In genomic region chr4:155848434-155849095, GRCm38 (mm10) we compare ENCODE assay signal across 7 mouse cellular contexts. TPM values are rescaled to one million over a fixed set of nuclear protein-coding genes. Genes with fewer than 3 reads are reported as not detected.
DNase-seq lines count a peak whose midpoint lies in the region; ATAC-seq and TF ChIP-seq lines count a peak whose summit lies in the region.

No protein-coding gene starts in this region.

- peak overlapping the region; percentile 82 for H3K4me3 ChIP-seq in lung, postnatal 0 days (ENCODE audit: low read depth, low read length)
- peak overlapping the region; percentile 88 for H3K4me3 ChIP-seq in forebrain, embryonic 10.5 days
- peak overlapping the region; percentile 76 for H3K4me3 ChIP-seq in kidney, adult 2 months (ENCODE audit: insufficient read depth, low read depth, low read length)
- peak overlapping the region; percentile 85 for H3K4me3 ChIP-seq in midbrain, embryonic 14.5 days (replicated peaks; ENCODE audit: low read depth, low read length)

- H3K4me2 ChIP-seq in lung, postnatal 0 days (replicated peaks; ENCODE audit: low read depth, low read length): peak overlapping the region; percentile 93
- peak overlapping the region; percentile 95 for H3K4me2 ChIP-seq in midbrain, embryonic 14.5 days (ENCODE audit: low read length)

- no peak overlapping the region for H3K27ac ChIP-seq in lung, postnatal 0 days (ENCODE audit: low read length)
- H3K27ac ChIP-seq in forebrain, embryonic 10.5 days: peak overlapping the region; percentile 90
- peak overlapping the region; percentile 57 for H3K27ac ChIP-seq in kidney, adult 2 months (ENCODE audit: insufficient read depth, low read depth, low read length)
- no peak overlapping the region for H3K27ac ChIP-seq in midbrain, embryonic 14.5 days (replicated peaks; ENCODE audit: low read depth, low read length)

- 58% methylated on average over 7 of the region's 7 CpGs for WGBS in lung, postnatal 0 days
- 58% methylated on average over 7 of the region's 7 CpGs for WGBS in forebrain, embryonic 10.5 days
- 36% methylated on average over 7 of the region's 7 CpGs for WGBS in kidney, adult 2 months
- WGBS in midbrain, embryonic 14.5 days: 54% methylated on average over 7 of the region's 7 CpGs

- TF ChIP-seq POLR2A in kidney, adult 2 months (IDR thresholded peaks at IDR 0.05; ENCODE audit: low read depth, low read length): no peak

- no peak for TF ChIP-seq CTCF in lung, postnatal 0 days (IDR thresholded peaks at IDR 0.05)
- TF ChIP-seq CTCF in kidney, adult 2 months (conservative IDR thresholded peaks at IDR 0.05; ENCODE audit: insufficient read depth, insufficient read length, low read depth, low read length): no peak

- peak; percentile 15 for DNase-seq in lung, postnatal 0 days (ENCODE audit: low spot score)
- DNase-seq in lung, postnatal 10 days: no peak
- no peak for DNase-seq in forebrain, embryonic 10.5 days (ENCODE audit: extremely low spot score, low spot score)
- DNase-seq in kidney, adult 2 months: peak; percentile 91
- no peak for DNase-seq in midbrain, embryonic 14.5 days
- DNase-seq in adrenal gland, postnatal 36 days: no peak

- no peaks in the 10 kb centered on the region for H3K36me3 ChIP-seq in lung, postnatal 0 days (ENCODE audit: insufficient read depth, low read length)
- peaks cover 30% of the 10 kb centered on the region for H3K36me3 ChIP-seq in forebrain, embryonic 10.5 days (replicated peaks)
- H3K36me3 ChIP-seq in kidney, adult 2 months (ENCODE audit: control insufficient read depth, insufficient read depth, low read length): no peaks in the 10 kb centered on the region
- peaks cover 5% of the 10 kb centered on the region; the same call in 1 of the 2 replicates for H3K36me3 ChIP-seq in midbrain, embryonic 14.5 days (ENCODE audit: control insufficient read depth, insufficient read depth, low read length)

- no peak for ATAC-seq in lung, postnatal 0 days
- ATAC-seq in midbrain, embryonic 14.5 days (ENCODE audit: low FRiP score, low TSS enrichment): no peak
- ATAC-seq in frontal cortex, adult (ENCODE audit: low TSS enrichment): no peak

- H3K27me3 ChIP-seq in lung, postnatal 0 days (replicated peaks; ENCODE audit: insufficient read depth, low read length): no peaks in the 10 kb centered on the region
- no peaks in the 10 kb centered on the region for H3K27me3 ChIP-seq in forebrain, embryonic 10.5 days (ENCODE audit: poor library complexity, severe bottlenecking)
- no peaks in the 10 kb centered on the region for H3K27me3 ChIP-seq in kidney, adult 2 months (replicated peaks; ENCODE audit: control insufficient read depth, insufficient read depth, low read length)
- H3K27me3 ChIP-seq in midbrain, embryonic 14.5 days (ENCODE audit: control insufficient read depth, insufficient read depth, low read length): no peaks in the 10 kb centered on the region

- no peak for TF ChIP-seq EP300 in lung, postnatal 0 days (IDR thresholded peaks at IDR 0.05)

- H3K9me3 ChIP-seq in lung, postnatal 0 days (ENCODE audit: low read length): no peaks in the 10 kb centered on the region
- no peaks in the 10 kb centered on the region for H3K9me3 ChIP-seq in forebrain, embryonic 10.5 days
- H3K9me3 ChIP-seq in midbrain, embryonic 14.5 days (ENCODE audit: control insufficient read depth, low read length): no peaks in the 10 kb centered on the region

- peaks cover 21% of the 10 kb centered on the region; the same call in 1 of the 2 replicates for H3K4me1 ChIP-seq in lung, postnatal 0 days (ENCODE audit: insufficient read depth, low read depth, low read length)
- H3K4me1 ChIP-seq in forebrain, embryonic 10.5 days: peaks cover 40% of the 10 kb centered on the region
- H3K4me1 ChIP-seq in kidney, adult 2 months (ENCODE audit: control insufficient read depth, insufficient read depth, low read length): peaks cover 38% of the 10 kb centered on the region
- H3K4me1 ChIP-seq in midbrain, embryonic 14.5 days (ENCODE audit: control insufficient read depth, insufficient read depth, low read length): peaks cover 25% of the 10 kb centered on the region

- H3K9ac ChIP-seq in lung, postnatal 0 days (replicated peaks; ENCODE audit: low read depth): peak overlapping the region; percentile 82
- H3K9ac ChIP-seq in midbrain, embryonic 14.5 days (replicated peaks; ENCODE audit: low read length): peak overlapping the region; percentile 91

RNA-seq across cellular contexts. Expression of gene Dvl1, which starts 1.4 kb away (rescaled TPM):
- 9.1 and 11.9 TPM in 2 replicates for polyA plus RNA-seq in lung, postnatal 0 days (2015; fragmentation: Nextera tagmentation; extraction: Ambion mirVana)
- polyA plus RNA-seq in forebrain, embryonic 10.5 days (2016; fragmentation: Nextera tagmentation; extraction: Ambion mirVana): 4.6 and 5.3 TPM in 2 replicates
- 123 and 174 TPM in 2 replicates for polyA plus RNA-seq in kidney, adult 2 months (2012; rRNA removed)
- polyA plus RNA-seq in midbrain, embryonic 14.5 days (2014; fragmentation: Nextera tagmentation; extraction: Ambion mirVana): 15.3 and 18.0 TPM in 2 replicates
- 10 to 100 TPM; 61.2 to 61.7 TPM for total RNA-seq in adrenal gland, postnatal 36 days (2021)

RNA-seq across cellular contexts. Expression of gene Mxra8, which starts 9.1 kb away (rescaled TPM):
- 321 and 330 TPM in 2 replicates for polyA plus RNA-seq in lung, postnatal 0 days (2015; fragmentation: Nextera tagmentation; extraction: Ambion mirVana)
- polyA plus RNA-seq in forebrain, embryonic 10.5 days (2016; fragmentation: Nextera tagmentation; extraction: Ambion mirVana): 37.6 and 39.4 TPM in 2 replicates
- 98.0 and 115 TPM in 2 replicates for polyA plus RNA-seq in kidney, adult 2 months (2012; rRNA removed)
- polyA plus RNA-seq in midbrain, embryonic 14.5 days (2014; fragmentation: Nextera tagmentation; extraction: Ambion mirVana): 6.0 and 17.5 TPM in 2 replicates
- 10 to 100 TPM; 40.2 to 47.0 TPM for total RNA-seq in adrenal gland, postnatal 36 days (2021)

RNA-seq across cellular contexts. Expression of gene Tas1r3, which starts 14.6 kb away (rescaled TPM):
- 0.19 and 0.25 TPM in 2 replicates for polyA plus RNA-seq in lung, postnatal 0 days (2015; fragmentation: Nextera tagmentation; extraction: Ambion mirVana)
- polyA plus RNA-seq in forebrain, embryonic 10.5 days (2016; fragmentation: Nextera tagmentation; extraction: Ambion mirVana): 0.12 and 0.33 TPM in 2 replicates
- 0.64 and 0.72 TPM in 2 replicates for polyA plus RNA-seq in kidney, adult 2 months (2012; rRNA removed)
- polyA plus RNA-seq in midbrain, embryonic 14.5 days (2014; fragmentation: Nextera tagmentation; extraction: Ambion mirVana): 0.31 and 0.57 TPM in 2 replicates
- under 1 TPM; 0.23 TPM for total RNA-seq in adrenal gland, postnatal 36 days (2021)

RNA-seq across cellular contexts. Expression of gene Aurkaip1, which starts 17.5 kb away (rescaled TPM):
- polyA plus RNA-seq in lung, postnatal 0 days (2015; fragmentation: Nextera tagmentation; extraction: Ambion mirVana): 117 and 128 TPM in 2 replicates
- polyA plus RNA-seq in forebrain, embryonic 10.5 days (2016; fragmentation: Nextera tagmentation; extraction: Ambion mirVana): 165 and 172 TPM in 2 replicates
- 164 and 195 TPM in 2 replicates for polyA plus RNA-seq in kidney, adult 2 months (2012; rRNA removed)
- polyA plus RNA-seq in midbrain, embryonic 14.5 days (2014; fragmentation: Nextera tagmentation; extraction: Ambion mirVana): 118 and 129 TPM in 2 replicates
- total RNA-seq in adrenal gland, postnatal 36 days (2021): 100 to 1,000 TPM; 140 to 170 TPM

RNA-seq across cellular contexts. Expression of gene Cptp, which starts 20.7 kb away (rescaled TPM):
- 10.8 and 13.8 TPM in 2 replicates for polyA plus RNA-seq in lung, postnatal 0 days (2015; fragmentation: Nextera tagmentation; extraction: Ambion mirVana)
- polyA plus RNA-seq in forebrain, embryonic 10.5 days (2016; fragmentation: Nextera tagmentation; extraction: Ambion mirVana): 21.2 and 24.0 TPM in 2 replicates
- 46.2 and 53.1 TPM in 2 replicates for polyA plus RNA-seq in kidney, adult 2 months (2012; rRNA removed)
- polyA plus RNA-seq in midbrain, embryonic 14.5 days (2014; fragmentation: Nextera tagmentation; extraction: Ambion mirVana): 24.6 and 31.2 TPM in 2 replicates
- 10 to 100 TPM in 1 of 2 experiments, 1 to 10 TPM in 1; 9.7 to 21.8 TPM for total RNA-seq in adrenal gland, postnatal 36 days (2021)

Comparison
In these comparisons a context has a peak if more than half of its experiments do, and no peak if none do; other contexts are left out.
1. DNase-seq: peak in lung, postnatal 0 days (single experiment) and kidney, adult 2 months (single experiment); none in lung, postnatal 10 days (single experiment), forebrain, embryonic 10.5 days (single experiment), midbrain, embryonic 14.5 days (single experiment) and adrenal gland, postnatal 36 days (0 of 2).
2. H3K27ac ChIP-seq: peak in forebrain, embryonic 10.5 days (single experiment) and kidney, adult 2 months (single experiment); none in lung, postnatal 0 days (single experiment) and midbrain, embryonic 14.5 days (single experiment).
3. Peak in every context shown above with its lines, with median percentiles within 50 percentile points of each other: H3K4me3 ChIP-seq.